Mouse (Mus musculus): ENCODE measurements around the gene Nek11.
"Not testable (repeated sequence)": the region's sequence is repeated elsewhere in the genome, so short reads cannot be mapped to it uniquely, and the experiment has no call there.

DNA sequence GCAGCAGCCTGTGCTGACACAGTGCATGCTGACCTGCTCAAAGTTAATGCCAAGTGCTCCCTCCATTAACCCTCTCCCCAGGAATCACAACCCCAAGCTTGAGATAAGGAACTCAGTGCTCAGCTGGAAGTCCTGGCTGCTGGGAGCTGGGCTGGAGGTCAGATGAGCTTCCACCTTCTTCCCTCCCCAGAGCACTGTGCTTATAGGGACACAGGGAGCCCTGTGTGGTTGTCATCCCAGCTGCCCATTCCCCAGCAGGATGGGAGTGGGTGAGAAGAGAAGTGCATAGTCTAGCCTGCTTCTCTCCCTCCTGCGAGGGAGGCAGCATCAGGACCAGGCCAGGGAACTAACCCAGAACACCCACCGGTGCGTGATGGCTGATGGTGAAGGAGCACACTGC lies 270.1 kb downstream of the Nek11 start:
- TF ChIP-seq CTCF (IDR thresholded peaks at IDR 0.05; ENCODE audit: borderline replicate concordance, insufficient read depth, low read depth, low read length); POLR2A (IDR thresholded peaks at IDR 0.05; ENCODE audit: borderline replicate concordance, insufficient read depth, low read length): not testable (repeated sequence)

Data from cerebellum, adult 2 months (tissue).